12 mouse cellular contexts compared by ENCODE assay signal in the genomic region with DNA sequence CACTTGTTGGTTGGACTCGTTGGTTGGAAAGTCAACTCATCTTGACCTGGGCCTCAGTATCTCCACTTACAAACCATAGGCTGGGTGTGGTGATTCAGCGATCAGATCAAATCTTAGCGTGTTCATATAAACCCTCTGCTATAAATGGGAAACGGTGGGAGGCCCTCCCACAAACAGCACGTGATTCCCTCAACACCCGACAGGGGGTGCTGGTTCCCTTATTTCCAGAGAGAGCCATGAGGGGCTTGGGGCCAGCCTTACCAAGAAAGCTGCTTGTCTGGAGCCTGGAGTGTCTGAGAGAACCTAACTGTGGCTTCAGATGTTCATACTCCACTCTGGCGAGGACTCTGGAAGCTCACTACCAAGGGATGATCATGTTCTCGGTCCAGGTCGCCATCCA.
DNase-seq lines count a peak whose midpoint lies in the region; ATAC-seq and TF ChIP-seq lines count a peak whose summit lies in the region.
"Had no signal": no experiment of that assay in that cellular context is flagged by ENCODE, and none has a peak within 500 bp of the region (broad histone marks: within the 10 kb centered on the region; RNA-seq: fewer than 3 reads in every experiment).

No protein-coding gene starts in this region.

- intact Hi-C loops in heart, postnatal 10 days (cut with DNase I) = loop anchor here (10.0 kb wide), 1 partner anchor 416 kb away; no protein-coding TSS in a partner anchor
- intact Hi-C loops in left cerebral cortex, postnatal 14 days (cut with DNase I) = no loop called here
- intact Hi-C loops in left cerebral cortex, postnatal 25 days (cut with DNase I) = loop anchor here (10.0 kb wide), 1 partner anchor 234 kb away; no protein-coding TSS in a partner anchor

- TF ChIP-seq CTCF in thymus, adult 2 months (IDR thresholded peaks at IDR 0.05; ENCODE audit: borderline replicate concordance, control insufficient read depth, extremely low read depth, insufficient read depth, low read length, poor library complexity) = no peak

- no peak for ATAC-seq in megakaryocyte progenitor cell, adult 5-6 weeks (replicated peaks; ENCODE audit: poor library complexity)

- H3K4me1 ChIP-seq in thymus, adult 2 months (replicated peaks; ENCODE audit: control insufficient read depth, insufficient read depth, low read length) = no peaks in the 10 kb centered on the region

- H3K27me3 ChIP-seq in thymus, adult 2 months (ENCODE audit: control insufficient read depth, insufficient read depth, low read length) = no peaks in the 10 kb centered on the region

- no peak for TF ChIP-seq POLR2A in thymus, adult 2 months (IDR thresholded peaks at IDR 0.05; ENCODE audit: control insufficient read depth, extremely low read depth, insufficient read depth, low read length, poor library complexity)

- H3K4me3 ChIP-seq in thymus, adult 2 months (ENCODE audit: control insufficient read depth, insufficient read depth, low read length) = no peak overlapping the region
- H3K4me3 ChIP-seq: hindbrain, embryonic 13.5 days; myocyte had no signal

- peak; percentile 20 for DNase-seq in heart, postnatal 4 days
- no peak for DNase-seq in heart, postnatal 10 days
- DNase-seq in left cerebral cortex, postnatal 14 days (ENCODE audit: low spot score in 2 of 2) = peak; percentile 44 to 52
- no peak for DNase-seq in left cerebral cortex, postnatal 25 days (ENCODE audit: low spot score in 2 of 2)
- peak; percentile 36 for DNase-seq in thymus, postnatal 14 days
- DNase-seq in thymus, adult 2 months = no peak
- DNase-seq: heart, adult 11 months; liver had no signal

- no peaks in the 10 kb centered on the region for H3K36me3 ChIP-seq in thymus, adult 2 months (ENCODE audit: control insufficient read depth, insufficient read depth, low read length)
- H3K36me3 ChIP-seq: G1E; hindbrain, embryonic 13.5 days had no signal

- WGBS in thymus, adult 2 months = 70% methylated on average over 9 of the region's 9 CpGs

- H3K27ac ChIP-seq in thymus, adult 2 months (ENCODE audit: control insufficient read depth, insufficient read depth, low read length) = no peak overlapping the region
- H3K27ac ChIP-seq: hindbrain, embryonic 13.5 days had no signal

Comparison
In these comparisons a context has a peak if more than half of its experiments do, and no peak if none do; other contexts are left out.
1. DNase-seq: peak in heart, postnatal 4 days (single experiment), left cerebral cortex, postnatal 14 days (2 of 2) and thymus, postnatal 14 days (single experiment); none in heart, postnatal 10 days (0 of 2), left cerebral cortex, postnatal 25 days (0 of 2) and thymus, adult 2 months (single experiment).